Mouse (Mus musculus): ENCODE measurements around the gene Bco1.

Bco1 gene

DNA sequence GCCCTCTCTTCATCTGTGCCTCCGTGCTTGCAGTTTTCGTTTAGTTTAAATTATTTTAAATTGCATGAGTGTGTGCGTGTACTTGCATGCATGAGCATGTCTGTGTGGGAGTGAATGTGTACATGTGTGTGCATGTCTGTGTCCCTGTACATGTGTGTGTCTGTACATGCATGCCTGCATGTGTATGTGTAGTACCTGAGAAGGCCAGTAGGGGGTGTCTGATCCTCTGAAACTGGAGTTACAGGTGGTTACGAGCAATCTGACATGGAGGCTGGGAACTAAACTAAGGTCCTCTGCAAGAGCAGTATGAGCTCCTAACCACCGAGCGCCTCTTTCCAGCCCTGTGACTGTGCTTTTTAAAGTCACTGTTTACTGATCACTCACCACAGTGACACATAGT lies 52.9 kb downstream of the Bco1 start:
- DNase-seq (ENCODE audit: low spot score) = peak; percentile 12

GRCm38 (mm10) chr8:117156149-117156548 lies 60.5 kb downstream of the Bco1 start:
- no peak for DNase-seq (ENCODE audit: low spot score)

- no peak for DNase-seq (ENCODE audit: low spot score)
Observed at GRCm38 (mm10) chr8:117156866-117157768, 61.5 kb downstream of the Bco1 start.

- peak; percentile 95 for DNase-seq (ENCODE audit: low spot score)
Observed at GRCm38 (mm10) chr8:117157769-117158091, 62.1 kb downstream of the Bco1 start.

DNA sequence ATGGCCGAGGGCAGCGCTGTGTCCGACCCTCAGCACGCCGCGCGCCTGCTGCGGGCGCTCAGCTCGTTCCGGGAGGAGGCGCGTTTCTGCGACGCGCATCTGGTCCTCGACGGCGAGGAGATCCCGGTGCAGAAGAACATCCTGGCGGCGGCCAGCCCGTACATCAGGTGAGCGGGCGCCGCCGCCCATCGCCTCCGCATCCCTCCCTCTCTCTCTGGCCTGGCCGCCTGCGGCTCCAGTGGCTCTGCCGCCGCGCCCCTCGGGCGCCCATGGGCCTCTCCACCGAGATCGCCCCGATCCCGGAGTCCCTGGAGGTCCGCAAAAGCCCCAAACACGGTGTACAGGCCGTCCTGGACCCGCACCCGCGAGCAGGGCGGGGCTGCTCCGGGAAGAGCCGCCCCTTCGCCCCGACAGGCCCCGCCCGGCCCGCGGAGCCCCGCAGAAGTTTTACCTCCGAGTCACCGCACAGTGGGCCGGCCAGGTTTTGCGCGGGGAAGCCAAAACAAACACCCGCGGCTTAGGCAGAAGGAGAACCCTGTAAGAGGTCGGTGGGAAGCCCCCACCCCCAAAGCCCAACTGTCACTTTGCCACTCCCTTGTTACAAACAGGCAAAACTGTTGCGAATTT lies 62.6 kb downstream of the Bco1 start, which contains the start of gene Gan:
Gene Gan (plus strand): TSS at position 1 of the 627 bp plus-strand sequence.
- peak; percentile 62 for DNase-seq (ENCODE audit: low spot score)

- DNase-seq (ENCODE audit: low spot score) = no peak
Observed at GRCm38 (mm10) chr8:117159031-117159430, 63.4 kb downstream of the Bco1 start.

DNA sequence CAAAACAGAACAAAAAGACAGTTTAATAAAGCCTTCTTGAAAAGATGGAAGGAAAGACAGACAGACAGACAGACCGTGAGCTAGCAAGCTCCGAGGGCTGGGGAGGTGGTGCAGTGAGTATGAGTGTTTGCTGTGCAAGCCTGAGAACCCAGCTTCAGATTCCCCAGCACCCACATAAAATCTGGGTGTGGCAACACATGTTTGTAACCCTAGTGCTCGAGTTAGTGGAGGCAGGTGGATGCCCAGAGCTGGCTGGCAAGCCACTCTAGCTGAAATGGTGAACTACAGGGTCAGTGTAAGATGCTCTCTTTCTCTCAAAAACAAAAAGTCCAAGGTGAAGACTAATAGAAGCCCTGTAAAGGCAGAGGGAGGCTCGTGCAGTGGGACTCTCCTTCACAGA lies 69.3 kb downstream of the Bco1 start:
- DNase-seq (ENCODE audit: low spot score) = no peak

DNA sequence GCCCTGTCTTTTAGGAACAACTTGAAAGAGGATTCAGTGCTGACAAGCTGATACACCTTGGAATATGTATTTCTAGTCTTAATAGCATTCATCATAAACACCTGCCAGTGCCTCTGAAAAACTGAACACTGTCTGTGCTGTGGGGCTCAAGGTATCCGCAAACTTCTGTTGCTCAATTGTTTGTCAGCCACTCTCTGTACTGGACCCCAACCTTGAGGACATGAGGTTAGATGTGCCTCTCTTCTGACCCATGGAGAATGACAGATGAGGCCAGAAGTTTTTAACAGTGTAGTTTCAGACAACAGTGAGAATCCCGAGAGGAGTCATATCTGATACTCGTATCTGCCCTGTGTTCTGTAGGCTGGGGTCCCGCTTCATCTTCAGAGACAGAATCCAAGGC lies 69.9 kb downstream of the Bco1 start:
- DNase-seq (ENCODE audit: low spot score) = no peak

GRCm38 (mm10) chr8:117166515-117166914 lies 70.9 kb downstream of the Bco1 start:
- DNase-seq (ENCODE audit: low spot score) = no peak

DNA sequence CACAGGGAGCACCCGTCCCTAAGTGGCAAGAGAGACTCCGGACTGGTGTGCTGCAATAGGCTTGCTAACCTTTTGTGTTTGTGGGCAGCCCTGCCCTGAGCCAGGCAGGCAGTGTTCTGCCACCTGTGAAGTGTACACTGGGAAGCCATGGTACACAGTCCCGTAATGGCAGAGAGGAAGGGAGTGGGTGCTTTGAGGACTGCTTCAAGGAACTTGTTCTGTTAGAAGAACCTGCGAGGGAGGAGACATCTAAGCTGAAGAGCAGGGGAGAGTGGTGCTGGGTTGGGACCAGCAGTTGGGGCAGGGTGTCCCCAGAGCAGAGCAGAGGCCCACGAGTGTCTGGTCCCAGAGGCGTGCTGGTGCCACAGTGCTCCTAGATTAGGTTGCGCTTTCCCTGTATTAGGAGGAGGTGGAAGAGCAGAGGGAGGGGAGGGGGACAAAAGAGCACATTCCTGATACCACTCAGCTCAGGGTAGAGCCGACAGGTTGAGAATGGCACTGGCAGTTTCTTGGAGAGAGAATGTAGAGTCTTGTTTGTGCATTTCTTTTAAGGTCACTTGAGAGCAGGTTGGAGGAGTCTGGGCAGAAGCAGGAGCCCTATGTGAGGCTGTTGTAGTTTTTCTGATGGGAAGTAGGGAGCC lies 71.7 kb downstream of the Bco1 start:
- no peak for DNase-seq (ENCODE audit: low spot score)

DNA sequence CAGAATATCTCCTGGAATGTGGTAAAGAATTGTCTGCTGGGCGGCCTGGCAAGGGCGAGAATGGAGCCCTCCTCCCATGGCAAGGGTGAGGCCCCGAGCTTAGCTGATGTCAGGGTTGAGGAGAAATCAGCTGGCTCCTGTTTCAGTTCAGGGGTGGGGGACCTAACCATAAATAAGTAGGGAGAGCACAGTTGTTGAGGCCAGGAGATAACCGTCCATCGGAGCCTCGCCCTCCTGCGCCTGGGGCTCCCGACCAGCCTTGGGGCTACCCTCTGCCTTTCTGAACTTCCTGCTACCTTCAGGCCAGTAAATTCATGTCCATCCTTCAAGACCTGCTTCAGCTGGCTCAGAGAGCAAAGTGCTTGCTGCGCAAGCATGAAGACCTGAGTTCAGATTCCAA lies 72.7 kb downstream of the Bco1 start:
- DNase-seq (ENCODE audit: low spot score) = no peak

- DNase-seq (ENCODE audit: low spot score) = no peak
Observed at GRCm38 (mm10) chr8:117171826-117172225, 76.2 kb downstream of the Bco1 start.

DNA sequence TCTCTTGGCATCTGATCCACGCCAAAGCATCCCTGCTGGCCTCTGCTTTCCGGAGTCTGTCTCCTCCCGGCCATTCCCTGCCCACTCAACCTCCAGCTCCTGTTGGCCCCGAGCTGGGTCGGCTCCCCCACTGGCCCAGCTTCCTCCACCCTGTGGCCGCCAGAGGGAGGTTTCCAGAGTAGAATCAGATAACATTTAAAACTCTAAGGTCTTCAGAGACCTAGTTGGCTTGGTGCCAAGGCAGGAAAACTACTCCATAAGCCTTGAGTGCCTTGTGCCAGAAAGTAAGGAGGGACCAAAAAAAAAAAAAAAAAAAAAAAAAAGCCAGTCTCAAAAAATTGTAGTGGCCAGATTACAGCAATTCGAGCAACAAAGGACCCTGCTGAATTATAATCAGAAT lies 77.2 kb downstream of the Bco1 start:
- DNase-seq (ENCODE audit: low spot score) = no peak

- no peak for DNase-seq (ENCODE audit: low spot score)
Observed at GRCm38 (mm10) chr8:117173690-117174089, 78.0 kb downstream of the Bco1 start.

GRCm38 (mm10) chr8:117174536-117174935 lies 78.9 kb downstream of the Bco1 start:
- DNase-seq (ENCODE audit: low spot score) = no peak

- DNase-seq (ENCODE audit: low spot score) = no peak
Observed at GRCm38 (mm10) chr8:117176308-117176707, 80.7 kb downstream of the Bco1 start.

DNA sequence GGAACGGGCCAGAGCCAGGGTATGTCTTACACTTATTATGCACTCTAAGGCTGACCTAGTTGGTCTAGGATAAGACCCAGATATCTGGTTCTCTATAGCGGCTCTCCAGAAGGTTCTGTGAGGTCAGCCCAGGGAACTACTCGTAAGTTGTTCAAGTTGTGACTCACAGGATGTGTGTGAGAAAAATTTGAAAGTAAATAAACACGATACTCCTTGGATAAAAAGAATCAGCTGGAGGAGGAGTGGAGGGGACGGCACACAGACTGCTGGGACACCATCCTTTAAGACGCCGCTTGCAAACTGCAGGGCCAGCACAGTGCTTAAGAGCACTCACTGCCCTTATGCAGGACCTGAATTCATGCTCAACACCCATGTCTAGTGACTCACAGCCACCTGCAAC lies 81.6 kb downstream of the Bco1 start:
- DNase-seq (ENCODE audit: low spot score) = no peak

- DNase-seq (ENCODE audit: low spot score) = no peak
Observed at GRCm38 (mm10) chr8:117178039-117178438, 82.4 kb downstream of the Bco1 start.

GRCm38 (mm10) chr8:117178676-117179075 lies 83.0 kb downstream of the Bco1 start:
- DNase-seq (ENCODE audit: low spot score) = no peak

- no peak for DNase-seq (ENCODE audit: low spot score)
Observed at GRCm38 (mm10) chr8:117182746-117183145, 87.1 kb downstream of the Bco1 start.

All from spleen, adult 12 weeks (tissue).